Mouse (Mus musculus) liver, embryonic 14.5 days (tissue): ENCODE measurements around the gene Tmem37. TPM values are rescaled to one million over a fixed set of nuclear protein-coding genes. Genes with fewer than 3 reads are reported as not detected.

Experiments
- ATAC-seq: fragments of 200-750 bp; cut with Nextera tagmentation; 2 replicates; pipeline ENCODE4 v1.8.0; 2017; ENCODE audit warnings: moderate number of reproducible peaks, mild to moderate bottlenecking, moderate library complexity; ENCODE audit not compliant: insufficient read depth
- DNase-seq, 3 experiments: peaks; one replicate each; pipeline ENCODE4 v3.0.0-alpha.2; 2012 to 2013; ENCODE audit warnings: low read depth in 3 of 3, low spot score in 3 of 3
- H3K27ac ChIP-seq: fragments of 300-500 bp; sonication (generic); 2 replicates; pipeline ENCODE4 v1.5.1; 2014; ENCODE audit warnings: moderate library complexity, mild to moderate bottlenecking, control low read depth, inconsistent platforms
- H3K27me3 ChIP-seq: fragments of 300-500 bp; sonication (generic); 2 replicates; pipeline ENCODE4 v1.6.1; 2014; ENCODE audit warnings: mild to moderate bottlenecking, low read length, moderate library complexity; ENCODE audit not compliant: control insufficient read depth, insufficient read depth
- H3K36me3 ChIP-seq: fragments of 300-500 bp; sonication (generic); replicated peaks from 2 replicates; pipeline ENCODE4 v1.6.1; 2014; ENCODE audit warnings: low read depth; ENCODE audit not compliant: control insufficient read depth, insufficient read depth
- H3K4me1 ChIP-seq, 2 experiments: fragments of 200-500 bp in 1 of 2; fragments of 300-500 bp in 1 of 2; sonication (generic) in 1 of 2; replicated peaks; 2 replicates each; pipeline ENCODE4 v1.6.1; 2012 to 2014; ENCODE audit warnings: antibody characterized with exemption in 1 of 2, inconsistent platforms in 1 of 2, low read length in 1 of 2; ENCODE audit not compliant: control insufficient read depth in 2 of 2, insufficient read depth in 2 of 2
- H3K4me2 ChIP-seq: fragments of 300-500 bp; sonication (generic); 2 replicates; pipeline ENCODE4 v1.6.1; 2014; ENCODE audit warnings: low read depth, mild to moderate bottlenecking, control low read depth, moderate library complexity
- H3K4me3 ChIP-seq, 2 experiments: fragments of 200-500 bp in 1 of 2; fragments of 300-500 bp in 1 of 2; sonication (generic) in 1 of 2; 2 replicates each; pipeline ENCODE4 v1.5.1; 2012 to 2014; ENCODE audit warnings: low read depth in 2 of 2, low read length in 2 of 2, mild to moderate bottlenecking in 2 of 2, control low read depth in 1 of 2, inconsistent platforms in 1 of 2, moderate library complexity in 1 of 2; ENCODE audit not compliant: insufficient read depth in 1 of 2
- H3K9ac ChIP-seq: fragments of 300-500 bp; sonication (generic); replicated peaks from 2 replicates; pipeline ENCODE4 v1.6.1; 2014; ENCODE audit warnings: mild to moderate bottlenecking, control low read depth, moderate library complexity
- H3K9me3 ChIP-seq: fragments of 300-500 bp; sonication (generic); 2 replicates; pipeline ENCODE4 v1.6.1; 2016; ENCODE audit warnings: low read length, mixed read lengths; ENCODE audit not compliant: control insufficient read depth
- CTCF ChIP-seq: IDR thresholded peaks from 2 replicates; pipeline ENCODE4 v1.5.1; 2016; ENCODE audit warnings: antibody characterized with exemption, low read depth, control low read depth
- EP300 ChIP-seq: IDR thresholded peaks from 2 replicates; pipeline ENCODE4 v1.6.1; 2016; ENCODE audit warnings: antibody characterized with exemption, low read depth
- WGBS: fragments of 180-500 bp; shearing (Covaris S2); extraction: QIAGEN DNeasy Blood & Tissue Kit; methylation state at CpG from one replicate; pipeline ENCODE4 v1.1.7; 2014; ENCODE audit not compliant: insufficient replicate concordance; 5-methylcytosine and 5-hydroxymethylcytosine counted together
- polyA plus RNA-seq, 2 experiments: library from polyadenylated mRNA; depleted of rRNA in 1 of 2; stranded (reverse) in 1 of 2; unstranded in 1 of 2; fragments of >200 nt; fragmentation: Nextera tagmentation in 1 of 2; extraction: Ambion mirVana in 1 of 2; gene quantifications; 2 replicates each; pipeline versions ENCODE4 v1.2.1 to v1.2.3; 2012 to 2014

Gene Tmem37
- polyA plus RNA-seq, 2 experiments: 31.1 to 73.9 TPM

DNA sequence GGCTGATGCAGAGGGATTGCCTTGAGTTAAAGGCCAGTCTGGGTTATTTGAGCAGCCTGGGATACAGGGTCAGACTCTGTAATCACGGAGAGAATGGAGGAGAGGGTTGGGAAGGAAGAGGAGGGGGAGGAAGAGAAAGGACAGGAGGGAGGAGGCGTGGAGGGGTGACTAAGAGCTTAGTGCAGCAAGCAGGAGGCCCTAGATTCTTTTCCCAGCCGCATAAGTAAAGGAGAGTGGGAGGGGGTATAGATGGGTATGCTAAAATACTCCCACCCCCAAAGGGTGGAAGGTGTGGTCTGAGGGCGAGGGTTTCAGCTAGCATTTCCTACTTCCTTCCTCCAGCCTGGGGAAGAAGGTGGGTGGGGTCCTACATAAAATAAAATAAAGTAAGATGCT is 431 bp upstream of the Tmem37 start:
- H3K4me3 ChIP-seq: no peak overlapping the region
- DNase-seq (no peak), ATAC-seq (no peak)
- H3K9ac ChIP-seq: no peak overlapping the region
- H3K27me3 ChIP-seq: peaks cover 6% of the 10 kb centered on the region
- H3K9me3 ChIP-seq: no peaks in the 10 kb centered on the region
- H3K4me2 ChIP-seq: peak overlapping the region; percentile 54
- 19% methylated on average over 4 of the region's 4 CpGs for WGBS
- TF ChIP-seq CTCF (no peak), EP300 (no peak)
- H3K27ac ChIP-seq: no peak overlapping the region
- no peaks in the 10 kb centered on the region for H3K36me3 ChIP-seq
- H3K4me1 ChIP-seq: peaks cover 0 to 6% of the 10 kb centered on the region in 2 experiments; a peak in 1 of 4 replicates

DNA sequence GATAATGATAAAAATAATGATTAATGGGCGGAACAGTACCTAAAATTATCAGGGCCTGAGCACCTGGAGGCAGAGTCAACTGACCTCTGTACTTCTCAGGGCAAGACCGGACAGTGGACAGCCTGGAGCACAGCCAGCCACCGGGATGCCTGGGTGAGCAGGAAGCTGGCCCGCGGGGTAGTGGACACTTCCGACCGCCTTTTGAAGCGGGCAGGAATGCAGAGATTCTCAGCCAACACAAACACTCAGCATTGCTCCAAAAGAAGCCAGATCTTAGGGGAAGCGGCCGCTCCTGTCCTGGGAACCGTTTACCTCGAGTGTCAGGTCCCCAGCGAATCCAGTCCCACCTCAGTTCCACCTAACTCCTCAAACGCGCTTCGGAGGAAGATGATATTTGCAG is 974 bp downstream of the Tmem37 start:
- 8% methylated on average over 16 of the region's 16 CpGs for WGBS
- H3K9me3 ChIP-seq: no peaks in the 10 kb centered on the region
- H3K27ac ChIP-seq: no peak overlapping the region; the same call in 1 of the 2 replicates
- H3K4me2 ChIP-seq: peak overlapping the region; percentile 54
- H3K4me1 ChIP-seq: peaks cover 0 to 8% of the 10 kb centered on the region in 2 experiments; a peak in 2 of 4 replicates
- ATAC-seq (peak; percentile 29; the same call in 1 of the 2 replicates), DNase-seq (no peak)
- H3K36me3 ChIP-seq: no peaks in the 10 kb centered on the region
- peak overlapping the region; percentile 23 for H3K9ac ChIP-seq
- peak overlapping the region; percentile 26 to 44 for H3K4me3 ChIP-seq
- peaks cover 6% of the 10 kb centered on the region for H3K27me3 ChIP-seq
- TF ChIP-seq EP300 (no peak), CTCF (no peak)

GRCm38 (mm10) chr1:120071133-120071532 is 2.7 kb downstream of the Tmem37 start:
- Histone ChIP-seq H3K4me1 (peaks cover 0 to 8% of the 10 kb centered on the region in 2 experiments; a peak in 2 of 4 replicates), H3K9me3 (no peaks in the 10 kb centered on the region), H3K4me2 (no peak overlapping the region), H3K36me3 (no peaks in the 10 kb centered on the region), H3K27me3 (peaks cover 6% of the 10 kb centered on the region), H3K27ac (no peak overlapping the region), H3K9ac (no peak overlapping the region), H3K4me3 (no peak overlapping the region)
- TF ChIP-seq EP300: no peak
- TF ChIP-seq CTCF: no peak
- ATAC-seq: no peak
- WGBS: 66% methylated on average over 4 of the region's 4 CpGs
- no peak for DNase-seq

DNA sequence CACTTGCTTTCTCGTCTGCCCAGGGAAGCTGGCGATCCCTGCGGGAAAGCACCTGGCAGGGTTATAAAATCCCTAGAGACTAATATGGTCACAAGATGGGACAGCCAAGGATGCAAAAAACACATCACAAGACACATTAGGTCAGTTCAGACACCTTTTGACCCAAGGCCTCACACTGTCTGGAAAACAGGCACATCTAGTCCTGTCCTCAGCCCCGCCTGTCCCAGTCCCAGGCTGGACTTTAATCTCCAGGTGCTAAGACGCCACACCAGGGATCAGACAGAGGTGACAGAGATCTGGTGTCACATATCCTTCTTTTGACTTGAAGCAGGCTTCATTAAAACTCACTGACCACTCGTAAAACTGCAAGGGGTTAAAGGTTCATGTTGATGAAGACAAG is 3.7 kb downstream of the Tmem37 start:
- ATAC-seq (no peak), DNase-seq (no peak)
- WGBS: 57% methylated on average over 6 of the region's 6 CpGs
- Histone ChIP-seq H3K27ac (no peak overlapping the region), H3K27me3 (peaks cover 6% of the 10 kb centered on the region), H3K36me3 (no peaks in the 10 kb centered on the region), H3K4me1 (peaks cover 0 to 10% of the 10 kb centered on the region in 2 experiments; a peak in 2 of 4 replicates), H3K9me3 (no peaks in the 10 kb centered on the region), H3K9ac (no peak overlapping the region), H3K4me2 (no peak overlapping the region; the same call in 1 of the 2 replicates), H3K4me3 (no peak overlapping the region)
- TF ChIP-seq CTCF (no peak), EP300 (no peak)

DNA sequence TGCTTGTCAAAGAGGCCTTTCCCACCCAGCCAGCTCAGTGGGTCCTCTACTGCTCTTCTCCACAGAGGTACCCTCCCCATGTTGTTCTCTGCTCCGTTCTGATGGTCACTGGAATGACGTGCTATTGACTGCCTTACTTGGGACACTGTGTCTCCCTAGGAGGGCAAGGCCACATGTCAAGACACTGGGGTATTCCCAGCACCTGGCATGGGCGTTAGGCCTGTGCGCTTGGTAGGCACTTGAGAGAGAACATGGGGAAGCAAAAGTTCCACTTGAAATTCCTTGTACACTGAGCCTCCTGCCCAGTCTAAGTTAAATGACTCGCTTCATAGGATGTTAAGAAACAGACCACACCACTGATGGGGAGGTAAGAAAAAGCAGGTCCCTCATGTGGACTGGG is 4.8 kb downstream of the Tmem37 start:
- no peaks in the 10 kb centered on the region for H3K9me3 ChIP-seq
- peaks cover 6% of the 10 kb centered on the region for H3K27me3 ChIP-seq
- WGBS: 59% methylated on average over 5 of the region's 5 CpGs
- no peak overlapping the region for H3K4me2 ChIP-seq
- H3K36me3 ChIP-seq: no peaks in the 10 kb centered on the region
- no peak for ATAC-seq
- no peak overlapping the region for H3K9ac ChIP-seq
- no peak overlapping the region for H3K27ac ChIP-seq
- H3K4me1 ChIP-seq: peaks cover 0 to 13% of the 10 kb centered on the region in 2 experiments; a peak in 2 of 4 replicates
- H3K4me3 ChIP-seq: no peak overlapping the region
- TF ChIP-seq EP300 (no peak), CTCF (no peak)
- DNase-seq: no peak
